Mouse (Mus musculus) heart, embryonic 16.5 days (tissue): Measurements from ENCODE around the gene Cldn11. TPM values are rescaled to one million over a fixed set of nuclear protein-coding genes. Genes with fewer than 3 reads are reported as not detected.
"Not testable (repeated sequence)": the region's sequence is repeated elsewhere in the genome, so short reads cannot be mapped to it uniquely, and the experiment has no call there.

ENCODE experiments used
- ATAC-seq: fragments of 200-750 bp; cut with Nextera tagmentation; replicated peaks from 2 replicates; pipeline ENCODE4 v1.8.0; 2017; ENCODE audit warnings: moderate number of reproducible peaks; ENCODE audit not compliant: insufficient read depth, low FRiP score; ENCODE audit errors: extremely low read depth
- H3K27ac ChIP-seq: fragments of 300-500 bp; sonication (generic); 2 replicates; pipeline ENCODE4 v1.5.1; 2014; ENCODE audit warnings: mild to moderate bottlenecking, low read length, control low read depth, moderate library complexity
- H3K27me3 ChIP-seq: fragments of 300-500 bp; sonication (generic); 2 replicates; pipeline ENCODE4 v1.6.1; 2014; ENCODE audit warnings: low read length, mixed read lengths; ENCODE audit not compliant: control insufficient read depth, insufficient read depth
- H3K36me3 ChIP-seq: fragments of 300-500 bp; sonication (generic); 2 replicates; pipeline ENCODE4 v1.6.1; 2014; ENCODE audit not compliant: control insufficient read depth, insufficient read depth
- H3K4me1 ChIP-seq: fragments of 300-500 bp; sonication (generic); 2 replicates; pipeline ENCODE4 v1.6.1; 2014; ENCODE audit warnings: low read length, mixed read lengths; ENCODE audit not compliant: control insufficient read depth, insufficient read depth
- H3K4me2 ChIP-seq: fragments of 300-500 bp; sonication (generic); 2 replicates; pipeline ENCODE4 v1.6.1; 2014; ENCODE audit warnings: low read depth, mild to moderate bottlenecking, control low read depth, low read length
- H3K4me3 ChIP-seq: fragments of 300-500 bp; sonication (generic); 2 replicates; pipeline ENCODE4 v1.5.1; 2014; ENCODE audit warnings: mild to moderate bottlenecking, control low read depth, low read length
- H3K9ac ChIP-seq: fragments of 300-500 bp; sonication (generic); 2 replicates; pipeline ENCODE4 v1.6.1; 2014; ENCODE audit warnings: low read length, control low read depth
- H3K9me3 ChIP-seq: fragments of 300-500 bp; sonication (generic); replicated peaks from 2 replicates; pipeline ENCODE4 v1.6.1; 2016; ENCODE audit warnings: low read length; ENCODE audit not compliant: control insufficient read depth
- WGBS: fragments of 180-500 bp; shearing (Covaris S2); extraction: QIAGEN DNeasy Blood & Tissue Kit; methylation state at CpG from one replicate; pipeline ENCODE4 v1.1.7; 2014; 5-methylcytosine and 5-hydroxymethylcytosine counted together
- polyA plus RNA-seq: library from polyadenylated mRNA; unstranded; fragments of >200 nt; fragmentation: Nextera tagmentation; extraction: Ambion mirVana; gene quantifications from 2 replicates; pipeline ENCODE4 v1.2.1, GENCODE M21; 2015

The Cldn11 gene
- polyA plus RNA-seq, 1 experiment from 2014 or later, result 7.2 TPM

DNA sequence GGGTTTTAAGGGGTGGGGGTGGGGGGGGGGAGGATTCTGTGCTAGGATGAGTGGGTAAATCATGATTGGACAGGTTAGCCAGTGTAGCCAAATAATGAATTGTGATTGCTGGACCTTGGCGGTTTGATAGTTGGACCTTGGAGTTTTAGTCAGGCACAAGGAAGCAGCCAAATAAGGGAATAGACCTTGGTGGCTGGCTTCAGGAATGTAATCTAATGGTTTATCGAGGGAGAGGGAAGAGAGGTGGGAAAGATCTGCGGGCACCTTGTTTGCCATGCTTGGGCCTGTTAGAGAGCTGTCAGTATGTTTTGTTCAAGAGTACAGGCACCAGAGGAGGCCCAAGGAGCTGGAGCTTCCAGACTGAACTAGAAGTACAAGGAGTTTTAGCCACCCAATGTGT lies 22.9 kb upstream of the Cldn11 start:
- Histone ChIP-seq H3K36me3 (0 out of 2 replicates have a peak, but pooled peaks cover 3% of the 10 kb centered on the region), H3K9me3 (no peaks in the 10 kb centered on the region), H3K27me3 (no peaks in the 10 kb centered on the region), H3K4me1 (0 out of 2 replicates have a peak, but pooled peaks cover 2% of the 10 kb centered on the region), H3K9ac (no peak overlapping the region), H3K4me2 (no peak overlapping the region), H3K27ac (no peak overlapping the region), H3K4me3 (no peak overlapping the region)
- no peak for ATAC-seq
- WGBS, result 58% methylated on average over 3 of the region's 3 CpGs

DNA sequence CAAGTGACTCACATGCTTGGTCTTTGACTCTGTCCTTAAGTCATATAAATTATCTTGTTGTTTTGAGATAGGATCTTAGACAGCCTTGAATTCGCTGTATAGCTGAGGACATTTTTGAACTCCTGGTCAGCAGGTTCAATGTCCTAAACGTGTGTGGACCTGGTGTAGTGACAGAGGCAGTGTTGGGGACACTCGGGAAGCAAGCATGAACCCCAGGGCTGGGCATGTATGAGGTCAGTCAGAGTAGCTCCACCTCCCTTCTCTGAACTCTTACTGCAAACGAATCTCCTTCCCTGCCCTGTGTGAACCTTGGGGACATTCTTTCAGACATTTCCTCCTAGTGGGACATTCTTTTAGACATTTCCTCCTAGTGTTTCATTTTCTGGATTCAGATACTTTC lies 20.0 kb upstream of the Cldn11 start:
- Histone ChIP-seq H3K27me3 (no peaks in the 10 kb centered on the region), H3K36me3 (no peaks in the 10 kb centered on the region), H3K4me2 (no peak overlapping the region), H3K27ac (no peak overlapping the region), H3K9ac (no peak overlapping the region), H3K4me1 (0 out of 2 replicates have a peak, but pooled peaks cover 2% of the 10 kb centered on the region), H3K9me3 (no peaks in the 10 kb centered on the region), H3K4me3 (no peak overlapping the region)
- no peak for ATAC-seq
- 32% methylated on average over 4 of the region's 4 CpGs for WGBS

DNA sequence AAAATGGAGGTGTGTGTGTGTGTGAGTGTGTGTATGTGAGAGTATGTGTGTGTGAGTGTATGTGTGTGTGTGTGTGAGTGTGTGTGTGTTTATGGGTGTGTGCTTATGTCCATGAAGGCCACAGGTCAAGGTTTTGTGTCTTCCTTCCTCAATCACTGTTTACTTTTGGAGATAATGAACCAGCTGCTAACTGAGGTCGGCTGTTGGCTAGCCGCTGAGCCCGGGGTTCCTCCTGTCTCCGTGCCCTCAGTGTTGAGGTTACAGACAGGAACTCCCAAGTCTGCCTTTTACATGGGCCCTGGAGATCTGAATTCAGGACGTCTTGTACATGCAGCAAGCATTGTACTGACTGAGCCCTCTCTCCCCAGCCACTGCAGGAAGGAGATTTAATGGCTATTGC lies 16.1 kb upstream of the Cldn11 start:
- WGBS, result 33% methylated on average over 5 of the region's 5 CpGs
- H3K4me2 ChIP-seq, result no peak overlapping the region
- ATAC-seq, result no peak

DNA sequence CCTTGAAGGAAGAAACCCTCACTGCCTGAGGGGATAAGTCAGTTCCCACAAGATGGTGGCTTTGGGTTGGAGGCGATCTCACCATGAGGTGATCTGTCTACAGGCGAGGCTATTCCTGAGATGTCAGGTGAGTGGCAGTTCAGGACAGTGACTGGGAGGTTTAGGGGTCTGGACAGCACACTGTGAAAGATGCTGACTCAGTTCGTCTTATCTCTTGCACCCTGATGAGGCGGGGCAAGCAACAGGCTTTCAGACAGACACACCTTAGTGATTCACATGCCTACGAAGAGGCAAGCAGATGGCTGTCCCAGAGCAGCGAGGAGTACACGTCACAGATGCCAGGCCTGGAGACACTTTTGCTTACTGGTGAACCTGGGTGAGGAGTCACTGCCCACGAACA lies 15.5 kb upstream of the Cldn11 start:
- Histone ChIP-seq H3K9me3 (no peaks in the 10 kb centered on the region), H3K27ac (no peak overlapping the region), H3K27me3 (no peaks in the 10 kb centered on the region), H3K4me3 (no peak overlapping the region), H3K36me3 (no peaks in the 10 kb centered on the region), H3K4me2 (no peak overlapping the region), H3K9ac (no peak overlapping the region), H3K4me1 (no peaks in the 10 kb centered on the region)
- no peak for ATAC-seq
- 70% methylated on average over 8 of the region's 8 CpGs for WGBS

More for the DNA sequence above, 16.1 kb upstream of the Cldn11 start:
- Histone ChIP-seq H3K27me3 (no peaks in the 10 kb centered on the region), H3K27ac (no peak overlapping the region), H3K9ac (no peak overlapping the region), H3K9me3 (no peaks in the 10 kb centered on the region), H3K36me3 (no peaks in the 10 kb centered on the region), H3K4me1 (no peaks in the 10 kb centered on the region), H3K4me3 (no peak overlapping the region)

DNA sequence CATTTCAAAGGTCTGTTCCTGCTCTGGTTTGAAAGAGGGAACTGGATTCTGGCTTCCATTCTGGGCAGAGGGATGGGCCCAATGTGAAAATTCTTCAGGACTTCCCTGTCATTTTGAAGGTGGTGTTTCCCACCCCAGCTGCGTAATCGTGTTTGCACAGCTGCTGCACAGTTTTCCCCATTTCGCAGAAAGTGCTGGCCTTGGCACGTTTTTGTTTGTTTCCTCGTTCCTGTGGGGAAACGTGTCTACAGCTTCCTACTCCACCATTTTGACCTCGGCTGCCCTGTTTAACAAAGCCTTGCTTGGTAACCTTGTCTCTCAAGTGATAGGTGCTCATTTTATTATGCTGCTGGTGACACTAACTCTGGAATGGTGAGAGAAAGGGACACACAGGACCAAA lies 15.0 kb upstream of the Cldn11 start:
- no peak for ATAC-seq
- no peaks in the 10 kb centered on the region for H3K4me1 ChIP-seq
- no peaks in the 10 kb centered on the region for H3K27me3 ChIP-seq
- H3K4me3 ChIP-seq, result no peak overlapping the region
- 59% methylated on average over 7 of the region's 7 CpGs for WGBS
- no peak overlapping the region for H3K4me2 ChIP-seq
- H3K36me3 ChIP-seq, result no peaks in the 10 kb centered on the region
- H3K27ac ChIP-seq, result no peak overlapping the region
- H3K9ac ChIP-seq, result no peak overlapping the region
- H3K9me3 ChIP-seq, result no peaks in the 10 kb centered on the region

DNA sequence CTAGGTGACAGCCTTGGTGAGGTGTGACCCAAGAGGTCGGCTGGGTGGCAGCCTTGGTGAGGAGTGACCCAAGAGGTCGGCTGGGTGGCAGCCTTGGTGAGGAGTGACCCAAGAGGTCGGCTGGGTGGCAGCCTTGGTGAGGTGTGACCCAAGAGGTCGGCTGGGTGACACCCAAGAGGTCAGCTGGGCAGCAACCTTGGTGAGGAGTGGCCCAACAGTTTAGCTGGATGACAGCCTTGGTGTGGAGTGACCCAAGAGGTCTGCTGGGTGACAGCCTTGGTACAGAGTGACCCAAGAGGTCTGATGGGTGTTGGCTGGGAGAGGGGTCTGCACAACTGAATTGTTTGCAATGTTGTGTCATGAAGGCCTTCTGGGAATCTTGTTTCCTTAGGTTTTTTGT lies 13.1 kb upstream of the Cldn11 start:
- H3K4me1 ChIP-seq, H3K9me3 ChIP-seq, H3K27me3 ChIP-seq, H3K9ac ChIP-seq, H3K36me3 ChIP-seq, H3K27ac ChIP-seq, H3K4me2 ChIP-seq, ATAC-seq, H3K4me3 ChIP-seq: not testable (repeated sequence)
- WGBS, result 60% methylated on average over 4 of the region's 4 CpGs

DNA sequence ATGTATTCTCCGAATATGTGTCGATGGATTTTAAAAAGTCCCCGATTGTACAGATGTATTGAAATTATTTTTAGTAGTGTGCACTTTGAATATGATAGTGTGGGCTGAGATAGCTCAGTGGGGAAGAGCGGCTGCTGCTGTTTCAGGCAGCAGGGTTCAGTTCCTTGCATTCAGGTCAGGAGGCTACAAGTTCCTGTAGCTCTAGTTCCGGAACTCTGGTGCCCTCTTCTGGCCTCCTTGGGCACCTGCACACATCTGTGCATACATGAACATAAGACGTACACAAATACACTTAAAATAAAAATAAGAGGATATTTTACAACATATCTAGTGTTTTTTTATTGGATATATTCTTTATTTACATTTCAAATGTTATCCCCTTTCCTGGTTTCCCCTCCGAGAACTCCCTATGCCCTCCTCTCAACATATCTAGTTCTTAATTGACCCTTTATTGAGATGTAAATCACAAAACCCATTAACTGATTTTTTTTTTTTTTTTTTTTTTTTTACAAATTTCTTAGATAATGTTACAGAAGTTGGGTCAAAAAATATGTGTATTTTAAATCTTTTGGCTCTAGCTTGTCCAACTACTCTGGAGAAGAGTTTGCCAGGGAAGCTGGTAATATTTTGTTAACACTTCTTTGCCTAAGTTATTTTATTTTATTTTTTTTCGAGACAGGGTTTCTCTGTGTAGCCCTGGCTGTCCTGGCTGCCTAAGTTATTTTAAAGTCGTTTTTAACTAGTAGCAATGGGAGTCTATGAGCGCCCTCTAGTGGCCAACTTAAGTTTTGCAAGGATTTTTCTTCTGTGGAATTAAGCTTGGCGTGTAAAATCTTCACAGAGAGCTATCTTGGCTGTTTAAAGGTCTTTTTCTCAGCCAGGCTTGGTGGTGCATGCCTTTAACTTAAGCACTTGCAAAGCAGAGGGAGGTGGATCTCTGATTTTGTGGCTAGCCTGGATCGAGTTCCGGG lies 11.0 kb upstream of the Cldn11 start:
- no peaks in the 10 kb centered on the region for H3K36me3 ChIP-seq
- no peaks in the 10 kb centered on the region for H3K4me1 ChIP-seq
- no peak overlapping the region for H3K4me2 ChIP-seq
- no peaks in the 10 kb centered on the region for H3K27me3 ChIP-seq
- H3K9ac ChIP-seq, result no peak overlapping the region
- ATAC-seq, result no peak
- WGBS, result 52% methylated on average over 13 of the region's 13 CpGs
- H3K27ac ChIP-seq, result no peak overlapping the region
- H3K4me3 ChIP-seq, result no peak overlapping the region
- H3K9me3 ChIP-seq, result no peaks in the 10 kb centered on the region

DNA sequence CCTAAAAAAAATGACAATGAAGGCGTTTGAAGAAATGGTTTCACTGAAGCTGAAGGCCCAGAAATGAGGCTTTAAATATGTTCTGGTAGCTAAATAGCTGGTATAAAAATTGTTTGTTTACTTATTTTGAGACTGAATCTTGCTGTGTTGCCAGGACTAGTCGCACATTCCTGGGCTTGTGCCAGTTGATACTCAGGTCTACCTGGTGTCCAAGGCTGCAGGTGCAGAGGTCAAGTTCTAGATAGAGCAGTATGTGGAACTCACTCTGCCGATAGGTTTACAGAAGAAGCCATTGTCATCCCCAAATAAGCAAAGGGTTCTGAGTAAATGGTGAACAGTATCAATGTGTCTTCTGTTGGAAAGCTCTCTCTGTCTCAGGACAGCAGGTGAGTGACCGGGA lies 8.1 kb upstream of the Cldn11 start:
- no peaks in the 10 kb centered on the region for H3K9me3 ChIP-seq
- H3K4me2 ChIP-seq, result no peak overlapping the region
- no peak for ATAC-seq
- H3K36me3 ChIP-seq, result no peaks in the 10 kb centered on the region
- no peaks in the 10 kb centered on the region for H3K27me3 ChIP-seq
- H3K4me1 ChIP-seq, result peaks cover 2% of the 10 kb centered on the region; the same call in 1 of the 2 replicates
- no peak overlapping the region for H3K4me3 ChIP-seq
- H3K9ac ChIP-seq, result no peak overlapping the region
- H3K27ac ChIP-seq, result no peak overlapping the region
- 86% methylated on average over 4 of the region's 4 CpGs for WGBS

DNA sequence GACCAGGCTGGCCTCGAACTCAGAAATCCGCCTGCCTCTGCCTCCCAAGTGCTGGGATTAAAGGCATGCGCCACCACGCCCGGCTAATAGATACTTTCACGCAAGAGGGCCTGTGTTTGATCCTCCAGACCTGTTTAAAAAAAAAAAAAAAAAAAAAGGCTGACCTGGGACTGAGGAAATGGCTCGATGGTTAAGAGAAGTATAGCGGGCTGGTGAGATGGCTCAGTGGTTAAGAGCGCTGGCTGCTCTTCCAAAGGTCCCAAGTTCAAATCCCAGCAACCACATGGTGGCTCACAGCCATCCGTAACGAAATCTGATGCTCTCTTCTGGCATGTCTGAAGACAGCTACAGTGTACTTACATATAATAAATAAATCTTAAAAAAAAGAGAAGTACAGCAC lies 4.5 kb upstream of the Cldn11 start:
- H3K9me3 ChIP-seq, H3K4me2 ChIP-seq, H3K4me1 ChIP-seq, H3K4me3 ChIP-seq, H3K27ac ChIP-seq, H3K9ac ChIP-seq, ATAC-seq, H3K36me3 ChIP-seq: not testable (repeated sequence)
- WGBS, result 78% methylated on average over 11 of the region's 11 CpGs
- H3K27me3 ChIP-seq, result peaks cover 13% of the 10 kb centered on the region
